Mouse (Mus musculus) thymus, adult 2 months (tissue): ENCODE data around the gene Rfk.

Experiments used
- CTCF ChIP-seq: fragments of 200-500 bp; IDR thresholded peaks from 2 replicates; pipeline ENCODE4 v1.5.1; 2012; ENCODE audit warnings: mild to moderate bottlenecking, control low read depth, low read length, moderate library complexity, borderline replicate concordance; ENCODE audit not compliant: control insufficient read depth, poor library complexity, insufficient read depth; ENCODE audit errors: extremely low read depth
- POLR2A ChIP-seq: fragments of 200-500 bp; IDR thresholded peaks from 2 replicates; pipeline ENCODE4 v1.6.1; 2012; ENCODE audit warnings: mild to moderate bottlenecking, low read length, control low read depth, moderate library complexity; ENCODE audit not compliant: control insufficient read depth, poor library complexity, insufficient read depth; ENCODE audit errors: extremely low read depth

DNA sequence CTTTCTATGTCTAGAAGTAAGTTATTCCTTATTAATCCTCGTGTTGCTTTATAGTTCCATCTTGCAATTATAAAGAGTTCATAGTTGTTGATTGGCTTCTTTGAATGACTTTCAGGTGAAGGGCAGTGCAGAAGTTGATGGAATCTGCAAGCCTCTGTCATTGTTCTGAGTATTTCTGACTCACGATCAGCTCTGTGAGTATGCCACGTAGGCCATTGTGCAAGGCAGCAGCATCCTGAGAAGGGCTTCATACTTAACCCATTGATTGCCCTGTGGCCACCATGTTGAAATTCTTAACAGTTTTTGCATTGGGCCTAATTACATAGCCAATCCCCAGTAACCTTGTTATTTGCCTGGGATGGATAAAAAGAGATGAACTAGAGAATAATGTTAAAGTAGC lies 15.5 kb downstream of the Rfk start:
- TF ChIP-seq POLR2A (no peak), CTCF (no peak)
